Mouse (Mus musculus): ENCODE measurements around the gene Sept10. TPM values are rescaled to one million over a fixed set of nuclear protein-coding genes. Genes with fewer than 3 reads are reported as not detected.
"Not testable (repeated sequence)": the region's sequence is repeated elsewhere in the genome, so short reads cannot be mapped to it uniquely, and the experiment has no call there.

Gene Sept10
- polyA plus RNA-seq, 1 experiment: 2.0 TPM

DNA sequence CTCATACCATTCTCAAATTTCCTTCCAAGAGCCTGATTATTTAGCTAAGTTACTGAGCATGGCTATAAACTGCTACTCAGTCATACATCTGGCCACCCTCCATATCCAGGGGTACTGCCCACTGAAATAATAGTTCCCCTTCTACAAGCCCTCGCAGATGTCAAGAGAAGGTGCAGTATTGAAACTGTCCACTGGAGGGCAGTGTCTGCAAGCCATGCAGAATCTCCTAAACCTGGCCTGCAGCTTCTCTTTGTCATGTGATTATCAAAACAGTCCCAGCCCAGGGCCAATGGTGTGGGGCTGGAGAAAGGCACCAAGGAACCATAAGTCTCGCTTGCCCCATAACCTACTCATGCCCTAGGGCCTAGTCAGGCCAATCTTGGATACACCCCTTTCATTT, 112.6 kb downstream of the Sept10 start:
- Histone ChIP-seq H3K36me3 (ENCODE audit: control insufficient read depth, insufficient read depth, low read length) (no peaks in the 10 kb centered on the region), H3K27ac (ENCODE audit: insufficient read depth, low read length) (no peak overlapping the region), H3K4me3 (ENCODE audit: extremely low read depth, insufficient read depth, insufficient read length) (no peak overlapping the region), H3K4me1 (ENCODE audit: control insufficient read depth, insufficient read depth, insufficient read length) (no peaks in the 10 kb centered on the region), H3K27me3 (ENCODE audit: control insufficient read depth, insufficient read depth, low read length) (no peaks in the 10 kb centered on the region)
- DNase-seq (ENCODE audit: low read depth in 1 of 2, low spot score in 2 of 2): peak; percentile 22 to 45
- WGBS: 14% methylated on average over 2 of the region's 2 CpGs
- TF ChIP-seq CTCF (IDR thresholded peaks at IDR 0.05; ENCODE audit: extremely low read depth, insufficient read depth, insufficient read length, insufficient replicate concordance) (peak; percentile 56; the same call in 1 of the 2 replicates), POLR2A (IDR thresholded peaks at IDR 0.05; ENCODE audit: low read depth, low read length) (no peak)

DNA sequence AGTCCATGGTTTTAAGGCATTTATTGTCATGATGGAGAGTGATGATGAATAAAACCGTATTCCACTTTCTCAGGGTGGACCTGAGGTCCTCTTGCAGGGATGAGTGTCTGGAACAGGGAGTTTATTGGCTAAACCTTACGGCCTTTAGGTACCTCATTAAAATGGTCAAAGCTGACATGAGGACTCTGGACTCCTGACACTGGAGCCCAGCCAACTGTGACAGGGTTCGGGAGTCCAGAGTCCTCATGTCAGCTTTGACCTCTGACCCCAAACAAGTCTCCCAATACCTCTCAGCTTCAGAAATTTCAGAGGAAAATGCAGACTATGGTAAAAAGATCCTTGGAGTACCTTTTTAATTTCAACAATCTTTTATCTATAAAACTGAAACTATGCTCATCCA, 115.0 kb downstream of the Sept10 start:
- Histone ChIP-seq H3K4me1 (ENCODE audit: control insufficient read depth, insufficient read depth, insufficient read length) (no peaks in the 10 kb centered on the region), H3K27ac (ENCODE audit: insufficient read depth, low read length) (no peak overlapping the region), H3K4me3 (ENCODE audit: extremely low read depth, insufficient read depth, insufficient read length) (no peak overlapping the region), H3K36me3 (ENCODE audit: control insufficient read depth, insufficient read depth, low read length) (no peaks in the 10 kb centered on the region), H3K27me3 (ENCODE audit: control insufficient read depth, insufficient read depth, low read length) (no peaks in the 10 kb centered on the region)
- TF ChIP-seq CTCF (IDR thresholded peaks at IDR 0.05; ENCODE audit: extremely low read depth, insufficient read depth, insufficient read length, insufficient replicate concordance) (no peak), POLR2A (IDR thresholded peaks at IDR 0.05; ENCODE audit: low read depth, low read length) (no peak)
- 84% methylated on average over 3 of the region's 3 CpGs for WGBS
- DNase-seq (ENCODE audit: low read depth in 1 of 2, low spot score in 2 of 2): no peak

DNA sequence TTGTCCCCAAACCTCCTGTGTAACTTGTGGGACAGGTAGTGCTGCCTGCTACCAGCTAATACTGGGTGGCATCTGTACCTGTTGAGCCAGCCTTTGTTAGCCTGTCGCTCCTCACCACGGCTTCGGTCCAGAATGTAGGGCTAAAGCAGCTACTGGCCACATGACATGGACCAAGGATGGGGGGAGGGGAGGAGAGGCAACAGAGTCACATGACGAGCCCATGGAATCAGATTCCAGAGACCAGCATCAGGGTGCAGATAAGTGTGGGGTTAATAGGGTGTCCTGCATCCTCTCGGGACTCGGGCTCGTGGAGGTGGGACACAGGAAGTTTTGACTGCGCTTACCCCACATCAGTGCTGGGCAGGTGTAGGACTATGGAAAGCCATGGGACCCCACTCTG, 115.8 kb downstream of the Sept10 start:
- DNase-seq (ENCODE audit: low read depth in 1 of 2, low spot score in 2 of 2): no peak
- Histone ChIP-seq H3K27ac (ENCODE audit: insufficient read depth, low read length) (no peak overlapping the region), H3K4me3 (ENCODE audit: extremely low read depth, insufficient read depth, insufficient read length) (no peak overlapping the region), H3K4me1 (ENCODE audit: control insufficient read depth, insufficient read depth, insufficient read length) (no peaks in the 10 kb centered on the region), H3K36me3 (ENCODE audit: control insufficient read depth, insufficient read depth, low read length) (no peaks in the 10 kb centered on the region), H3K27me3 (ENCODE audit: control insufficient read depth, insufficient read depth, low read length) (no peaks in the 10 kb centered on the region)
- no peak for TF ChIP-seq CTCF (IDR thresholded peaks at IDR 0.05; ENCODE audit: extremely low read depth, insufficient read depth, insufficient read length, insufficient replicate concordance)
- TF ChIP-seq POLR2A (IDR thresholded peaks at IDR 0.05; ENCODE audit: low read depth, low read length): no peak
- 92% methylated on average over 8 of the region's 8 CpGs for WGBS

DNA sequence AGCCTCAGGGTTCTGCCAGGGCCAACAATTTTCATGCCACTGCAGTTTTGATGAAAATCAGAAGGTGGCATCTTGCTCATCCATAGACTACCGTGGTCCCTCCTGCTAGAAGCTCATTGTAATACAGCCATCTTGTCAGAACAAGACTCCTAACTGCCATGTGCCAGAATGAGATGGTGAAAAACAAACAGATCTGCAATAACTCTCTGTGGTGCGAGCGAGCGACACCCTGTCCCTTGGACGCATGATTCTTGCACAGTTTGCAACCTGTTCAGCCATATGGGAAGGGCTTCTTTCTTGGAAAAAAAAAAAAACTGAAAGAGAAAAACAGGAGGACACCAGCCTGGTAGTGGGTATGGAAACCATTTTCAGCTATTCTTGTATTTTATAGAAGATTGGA, 117.0 kb downstream of the Sept10 start:
- no peak for DNase-seq (ENCODE audit: low read depth in 1 of 2, low spot score in 2 of 2)
- Histone ChIP-seq H3K4me1 (ENCODE audit: control insufficient read depth, insufficient read depth, insufficient read length) (no peaks in the 10 kb centered on the region), H3K27ac (ENCODE audit: insufficient read depth, low read length) (no peak overlapping the region), H3K36me3 (ENCODE audit: control insufficient read depth, insufficient read depth, low read length) (no peaks in the 10 kb centered on the region), H3K27me3 (ENCODE audit: control insufficient read depth, insufficient read depth, low read length) (no peaks in the 10 kb centered on the region), H3K4me3 (ENCODE audit: extremely low read depth, insufficient read depth, insufficient read length) (no peak overlapping the region)
- TF ChIP-seq CTCF (IDR thresholded peaks at IDR 0.05; ENCODE audit: extremely low read depth, insufficient read depth, insufficient read length, insufficient replicate concordance) (no peak), POLR2A (IDR thresholded peaks at IDR 0.05; ENCODE audit: low read depth, low read length) (no peak)
- 93% methylated on average over 5 of the region's 5 CpGs for WGBS

DNA sequence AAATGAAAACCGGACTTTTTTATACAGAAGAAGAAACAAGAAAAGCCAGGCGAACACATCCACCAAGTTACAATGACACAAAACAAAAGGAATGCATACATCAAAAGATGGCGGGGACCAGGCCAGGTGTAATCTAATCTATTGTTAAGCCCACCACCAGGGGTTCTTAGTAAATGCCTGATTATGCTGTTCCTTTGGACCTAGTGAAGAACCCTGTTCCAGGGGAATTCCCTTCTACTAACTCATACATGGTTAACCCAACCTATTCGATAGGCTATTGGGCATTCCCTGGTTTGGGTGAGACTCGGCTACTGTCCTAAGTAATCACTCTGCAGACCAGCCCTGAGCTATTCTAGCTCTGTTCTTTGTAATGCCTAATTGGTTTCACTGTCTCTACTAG, 118.6 kb downstream of the Sept10 start:
- 89% methylated on average over 5 of the region's 5 CpGs for WGBS
- not testable (repeated sequence) for H3K27ac ChIP-seq (ENCODE audit: insufficient read depth, low read length); H3K36me3 ChIP-seq (ENCODE audit: control insufficient read depth, insufficient read depth, low read length); H3K4me1 ChIP-seq (ENCODE audit: control insufficient read depth, insufficient read depth, insufficient read length); H3K27me3 ChIP-seq (ENCODE audit: control insufficient read depth, insufficient read depth, low read length); H3K4me3 ChIP-seq (ENCODE audit: extremely low read depth, insufficient read depth, insufficient read length); DNase-seq (ENCODE audit: low read depth in 1 of 2, low spot score in 2 of 2)

DNA sequence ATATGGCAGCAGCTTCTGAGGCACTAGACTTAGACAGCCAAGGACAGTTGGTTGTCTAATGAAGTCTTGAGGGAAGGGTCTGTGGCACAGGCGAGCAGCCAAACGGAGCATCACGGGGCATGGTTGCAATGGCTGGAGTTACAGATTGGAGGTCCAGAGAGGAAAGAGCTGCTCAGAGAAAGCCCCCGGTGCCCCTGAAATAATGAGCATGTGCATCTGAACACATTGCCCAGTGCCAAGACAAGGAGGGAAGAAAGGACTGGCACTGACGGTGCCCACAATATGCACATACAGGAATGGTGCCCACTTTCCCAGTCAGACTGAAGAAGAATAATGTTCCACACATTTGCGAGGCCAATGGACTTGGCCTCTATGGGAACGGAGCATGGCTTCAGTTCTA, 129.7 kb downstream of the Sept10 start:
- no peak for DNase-seq (ENCODE audit: low read depth in 1 of 2, low spot score in 2 of 2)
- H3K27ac ChIP-seq (ENCODE audit: insufficient read depth, low read length): no peak overlapping the region
- H3K36me3 ChIP-seq (ENCODE audit: control insufficient read depth, insufficient read depth, low read length): no peaks in the 10 kb centered on the region
- H3K27me3 ChIP-seq (ENCODE audit: control insufficient read depth, insufficient read depth, low read length): no peaks in the 10 kb centered on the region
- no peak for TF ChIP-seq CTCF (IDR thresholded peaks at IDR 0.05; ENCODE audit: extremely low read depth, insufficient read depth, insufficient read length, insufficient replicate concordance)
- no peak for TF ChIP-seq POLR2A (IDR thresholded peaks at IDR 0.05; ENCODE audit: low read depth, low read length)
- no peak overlapping the region for H3K4me3 ChIP-seq (ENCODE audit: extremely low read depth, insufficient read depth, insufficient read length)
- 95% methylated on average over 7 of the region's 7 CpGs for WGBS
- H3K4me1 ChIP-seq (ENCODE audit: control insufficient read depth, insufficient read depth, insufficient read length): no peaks in the 10 kb centered on the region

Other genes starting within 250 kb of the Sept10 start
- 2.5 and 3.4 TPM in 2 replicates for gene Sowahc, start 106 bp upstream of the Sept10 start, polyA plus RNA-seq (2012; rRNA removed)
- gene P4ha1, start 101.4 kb upstream of the Sept10 start, polyA plus RNA-seq (2012; rRNA removed): 5.3 and 7.1 TPM in 2 replicates
- gene Gm10273, start 173.8 kb upstream of the Sept10 start, polyA plus RNA-seq (2012; rRNA removed): 1.7 and 2.5 TPM in 2 replicates
- not detected in 2 replicates for gene Pla2g12b, start 181.8 kb upstream of the Sept10 start, polyA plus RNA-seq (2012; rRNA removed)
- gene Oit3, start 219.9 kb upstream of the Sept10 start, polyA plus RNA-seq (2012; rRNA removed): 4.7 and 5.2 TPM in 2 replicates